Mouse (Mus musculus): ENCODE measurements around the gene Sorcs3. TPM values are rescaled to one million over a fixed set of nuclear protein-coding genes. Genes with fewer than 3 reads are reported as not detected.

Sorcs3 gene
- polyA plus RNA-seq, 1 experiment from 2014 or later: 1.4 TPM

DNA sequence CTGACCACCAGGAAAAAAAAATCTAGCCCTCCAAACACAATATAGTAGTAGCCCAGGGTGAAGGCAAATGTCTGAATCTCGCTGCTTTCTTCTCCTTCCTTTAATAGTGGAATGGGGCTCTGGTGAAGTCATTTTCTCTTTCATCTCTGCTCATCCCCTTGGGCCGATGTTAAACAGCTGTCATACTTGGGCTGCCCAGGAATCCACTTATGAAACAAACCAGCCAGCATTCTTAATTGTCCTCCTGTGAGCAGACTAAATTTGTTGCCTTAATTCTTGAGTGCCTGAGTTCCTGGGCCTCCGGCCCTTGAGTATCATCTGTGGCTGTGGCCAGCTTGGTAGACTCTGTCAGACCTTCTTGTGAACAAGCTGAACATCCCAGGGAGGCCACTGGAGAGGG lies 95.5 kb downstream of the Sorcs3 start:
- no peaks in the 10 kb centered on the region for H3K36me3 ChIP-seq (ENCODE audit: control insufficient read depth, insufficient read depth, low read length)
- no peaks in the 10 kb centered on the region for H3K4me1 ChIP-seq (ENCODE audit: control insufficient read depth, insufficient read depth, low read length)
- ATAC-seq (ENCODE audit: low read depth): no peak
- H3K4me2 ChIP-seq (ENCODE audit: low read depth, low read length): no peak overlapping the region
- no peaks in the 10 kb centered on the region for H3K9me3 ChIP-seq (ENCODE audit: control insufficient read depth, low read length)
- no peak overlapping the region for H3K9ac ChIP-seq (ENCODE audit: low read depth, low read length)
- no peak overlapping the region for H3K4me3 ChIP-seq (ENCODE audit: low read depth, low read length)
- H3K27me3 ChIP-seq (replicated peaks; ENCODE audit: control insufficient read depth, insufficient read depth, low read length): no peaks in the 10 kb centered on the region
- no peak overlapping the region for H3K27ac ChIP-seq (replicated peaks; ENCODE audit: low read depth, low read length)
- peak; percentile 7 for DNase-seq (ENCODE audit: low spot score)
- WGBS: 31% methylated on average over 3 of the region's 3 CpGs

DNA sequence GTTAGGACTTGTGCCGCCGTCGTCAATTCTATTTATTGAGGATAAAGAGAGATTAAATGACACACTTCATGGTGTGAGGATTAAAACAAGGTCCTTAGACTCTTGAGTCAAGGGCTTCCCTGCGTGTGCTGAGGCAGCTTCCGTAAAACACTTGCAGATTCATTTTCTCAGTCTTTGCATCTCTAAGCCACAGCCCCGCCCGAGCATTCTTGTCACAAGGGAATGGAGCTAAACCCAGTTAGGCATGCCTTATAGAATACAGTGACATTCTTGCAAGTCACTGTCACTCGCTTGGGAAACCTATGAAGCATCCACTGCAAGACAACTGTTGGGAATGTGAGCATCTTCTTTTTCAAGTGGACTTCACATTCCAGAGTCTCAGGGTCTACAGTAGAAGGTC lies 102.5 kb downstream of the Sorcs3 start:
- H3K4me1 ChIP-seq (ENCODE audit: control insufficient read depth, insufficient read depth, low read length): no peaks in the 10 kb centered on the region
- H3K9ac ChIP-seq (ENCODE audit: low read depth, low read length): no peak overlapping the region
- no peaks in the 10 kb centered on the region for H3K36me3 ChIP-seq (ENCODE audit: control insufficient read depth, insufficient read depth, low read length)
- H3K4me2 ChIP-seq (ENCODE audit: low read depth, low read length): no peak overlapping the region
- no peak overlapping the region for H3K27ac ChIP-seq (replicated peaks; ENCODE audit: low read depth, low read length)
- WGBS: 71% methylated on average over 8 of the region's 8 CpGs
- ATAC-seq (ENCODE audit: low read depth) (no peak), DNase-seq (ENCODE audit: low spot score) (no peak)
- H3K4me3 ChIP-seq (ENCODE audit: low read depth, low read length): no peak overlapping the region
- no peaks in the 10 kb centered on the region for H3K9me3 ChIP-seq (ENCODE audit: control insufficient read depth, low read length)
- no peaks in the 10 kb centered on the region for H3K27me3 ChIP-seq (replicated peaks; ENCODE audit: control insufficient read depth, insufficient read depth, low read length)

DNA sequence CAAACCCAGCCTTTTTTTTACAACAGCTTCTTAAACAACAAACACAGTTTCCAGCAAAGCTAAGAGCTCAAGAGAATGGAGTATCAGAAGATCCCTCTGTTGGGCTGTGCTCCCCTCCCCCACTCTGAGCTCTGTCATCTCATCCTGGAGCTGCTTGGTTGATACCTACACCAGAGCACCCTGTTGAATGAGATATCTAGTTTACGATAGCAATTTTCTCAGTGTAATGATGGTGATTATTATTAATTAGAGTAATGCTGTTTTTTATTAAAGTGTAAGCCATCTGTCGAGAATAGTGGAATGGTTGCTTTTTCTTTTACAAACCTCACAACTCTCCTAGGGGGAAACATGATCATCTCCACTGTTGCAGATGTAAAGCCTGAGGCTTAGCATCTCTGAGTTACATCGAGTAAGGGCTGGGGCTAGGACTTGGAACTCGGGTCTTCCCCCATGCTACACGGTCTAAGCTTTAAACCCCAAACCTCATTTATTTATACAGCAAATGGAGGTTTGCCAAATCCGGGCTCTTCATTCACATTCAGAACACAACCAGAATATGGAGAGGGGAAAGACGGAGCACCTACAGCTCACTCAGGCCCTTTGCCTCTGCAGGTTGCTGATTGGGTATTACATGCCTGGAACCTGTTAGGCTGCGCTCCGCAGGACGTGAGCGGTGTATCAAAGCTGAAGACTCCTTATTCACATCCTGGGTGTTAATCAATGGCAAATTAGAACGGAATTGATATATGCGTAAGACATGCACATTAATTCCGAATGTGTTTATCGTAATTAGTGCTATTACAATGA lies 103.9 kb downstream of the Sorcs3 start:
- WGBS: 63% methylated on average over 15 of the region's 15 CpGs
- Histone ChIP-seq H3K4me1 (ENCODE audit: control insufficient read depth, insufficient read depth, low read length) (no peaks in the 10 kb centered on the region), H3K27ac (replicated peaks; ENCODE audit: low read depth, low read length) (no peak overlapping the region), H3K4me2 (ENCODE audit: low read depth, low read length) (no peak overlapping the region), H3K9ac (ENCODE audit: low read depth, low read length) (no peak overlapping the region), H3K9me3 (ENCODE audit: control insufficient read depth, low read length) (no peaks in the 10 kb centered on the region), H3K27me3 (replicated peaks; ENCODE audit: control insufficient read depth, insufficient read depth, low read length) (no peaks in the 10 kb centered on the region), H3K4me3 (ENCODE audit: low read depth, low read length) (no peak overlapping the region), H3K36me3 (ENCODE audit: control insufficient read depth, insufficient read depth, low read length) (no peaks in the 10 kb centered on the region)
- DNase-seq (ENCODE audit: low spot score) (peak; percentile 46), ATAC-seq (ENCODE audit: low read depth) (peak; percentile 30; the same call in 1 of the 2 replicates)

DNA sequence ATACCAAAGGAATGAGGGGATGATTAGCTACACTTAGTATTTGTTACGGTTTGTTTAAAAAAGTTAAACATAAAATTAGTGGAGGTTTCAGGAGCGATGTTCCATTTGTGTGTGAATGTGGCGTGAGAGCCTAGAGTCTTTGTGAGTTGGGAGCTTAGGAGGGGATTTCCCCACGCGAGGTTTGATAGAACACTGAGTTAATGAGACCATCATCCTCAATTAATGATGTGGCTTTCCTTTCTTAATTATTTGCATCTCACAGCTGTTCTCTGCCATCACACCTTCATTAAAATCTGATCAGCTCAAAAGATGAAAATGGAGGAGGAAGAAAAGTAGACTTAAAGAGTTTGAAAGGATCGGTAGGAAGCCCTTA lies 104.5 kb downstream of the Sorcs3 start:
- H3K36me3 ChIP-seq (ENCODE audit: control insufficient read depth, insufficient read depth, low read length): no peaks in the 10 kb centered on the region
- no peak overlapping the region for H3K4me2 ChIP-seq (ENCODE audit: low read depth, low read length)
- 82% methylated on average over 6 of the region's 6 CpGs for WGBS
- no peak overlapping the region for H3K9ac ChIP-seq (ENCODE audit: low read depth, low read length)
- no peak overlapping the region for H3K27ac ChIP-seq (replicated peaks; ENCODE audit: low read depth, low read length)
- no peaks in the 10 kb centered on the region for H3K4me1 ChIP-seq (ENCODE audit: control insufficient read depth, insufficient read depth, low read length)
- H3K4me3 ChIP-seq (ENCODE audit: low read depth, low read length): no peak overlapping the region
- no peak for ATAC-seq (ENCODE audit: low read depth)
- DNase-seq (ENCODE audit: low spot score): no peak
- H3K27me3 ChIP-seq (replicated peaks; ENCODE audit: control insufficient read depth, insufficient read depth, low read length): no peaks in the 10 kb centered on the region
- H3K9me3 ChIP-seq (ENCODE audit: control insufficient read depth, low read length): no peaks in the 10 kb centered on the region

DNA sequence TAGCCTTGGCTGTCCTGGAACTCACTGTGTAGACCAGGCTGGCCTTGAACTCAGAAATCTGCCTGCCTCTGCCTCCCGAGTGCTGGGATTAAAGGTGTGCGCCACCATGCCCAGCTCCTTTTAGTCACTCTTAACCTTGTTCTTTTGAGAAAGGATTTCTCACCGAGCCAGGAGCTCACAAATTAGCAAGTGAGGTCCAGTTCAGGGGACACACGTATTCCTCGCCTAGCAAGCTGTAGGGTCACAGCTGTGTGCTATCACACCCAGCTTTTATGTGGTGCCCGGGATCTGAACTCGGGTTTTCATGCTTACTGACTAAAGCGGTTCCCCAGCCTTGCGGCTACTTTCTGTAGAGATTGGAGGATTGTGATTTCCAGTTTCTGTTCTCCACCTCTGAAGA lies 108.0 kb downstream of the Sorcs3 start:
- H3K27me3 ChIP-seq (replicated peaks; ENCODE audit: control insufficient read depth, insufficient read depth, low read length): no peaks in the 10 kb centered on the region
- no peaks in the 10 kb centered on the region for H3K36me3 ChIP-seq (ENCODE audit: control insufficient read depth, insufficient read depth, low read length)
- H3K4me3 ChIP-seq (ENCODE audit: low read depth, low read length): no peak overlapping the region
- DNase-seq (ENCODE audit: low spot score) (no peak), ATAC-seq (ENCODE audit: low read depth) (no peak)
- H3K9me3 ChIP-seq (ENCODE audit: control insufficient read depth, low read length): no peaks in the 10 kb centered on the region
- no peak overlapping the region for H3K9ac ChIP-seq (ENCODE audit: low read depth, low read length)
- no peak overlapping the region for H3K4me2 ChIP-seq (ENCODE audit: low read depth, low read length)
- WGBS: 87% methylated on average over 9 of the region's 9 CpGs
- no peak overlapping the region for H3K27ac ChIP-seq (replicated peaks; ENCODE audit: low read depth, low read length)
- no peaks in the 10 kb centered on the region for H3K4me1 ChIP-seq (ENCODE audit: control insufficient read depth, insufficient read depth, low read length)

DNA sequence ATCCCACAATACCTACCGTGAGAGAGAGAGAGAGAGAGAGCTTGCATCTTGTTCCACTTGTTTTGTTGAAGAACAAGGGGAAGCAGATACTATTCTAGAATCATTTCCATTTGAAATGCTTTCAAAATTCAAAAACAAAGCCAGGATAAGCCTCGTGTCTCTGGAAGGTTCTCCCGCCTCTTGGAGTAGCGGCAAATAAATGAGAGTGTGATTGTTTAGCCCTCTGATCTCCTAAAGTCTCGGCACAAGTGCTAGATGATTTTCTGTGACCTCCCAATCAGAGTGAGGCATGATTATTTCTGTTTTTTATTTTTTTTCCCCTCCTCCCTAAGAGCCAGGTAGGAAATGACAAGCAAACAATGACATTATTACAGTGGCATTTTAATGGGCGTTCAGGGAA lies 121.3 kb downstream of the Sorcs3 start:
- Histone ChIP-seq H3K9me3 (ENCODE audit: control insufficient read depth, low read length) (no peaks in the 10 kb centered on the region), H3K27me3 (replicated peaks; ENCODE audit: control insufficient read depth, insufficient read depth, low read length) (no peaks in the 10 kb centered on the region), H3K4me3 (ENCODE audit: low read depth, low read length) (no peak overlapping the region), H3K4me2 (ENCODE audit: low read depth, low read length) (no peak overlapping the region), H3K36me3 (ENCODE audit: control insufficient read depth, insufficient read depth, low read length) (no peaks in the 10 kb centered on the region), H3K27ac (replicated peaks; ENCODE audit: low read depth, low read length) (no peak overlapping the region), H3K4me1 (ENCODE audit: control insufficient read depth, insufficient read depth, low read length) (no peaks in the 10 kb centered on the region), H3K9ac (ENCODE audit: low read depth, low read length) (no peak overlapping the region)
- WGBS: 60% methylated on average over 6 of the region's 6 CpGs
- no peak for DNase-seq (ENCODE audit: low spot score)
- no peak for ATAC-seq (ENCODE audit: low read depth)

DNA sequence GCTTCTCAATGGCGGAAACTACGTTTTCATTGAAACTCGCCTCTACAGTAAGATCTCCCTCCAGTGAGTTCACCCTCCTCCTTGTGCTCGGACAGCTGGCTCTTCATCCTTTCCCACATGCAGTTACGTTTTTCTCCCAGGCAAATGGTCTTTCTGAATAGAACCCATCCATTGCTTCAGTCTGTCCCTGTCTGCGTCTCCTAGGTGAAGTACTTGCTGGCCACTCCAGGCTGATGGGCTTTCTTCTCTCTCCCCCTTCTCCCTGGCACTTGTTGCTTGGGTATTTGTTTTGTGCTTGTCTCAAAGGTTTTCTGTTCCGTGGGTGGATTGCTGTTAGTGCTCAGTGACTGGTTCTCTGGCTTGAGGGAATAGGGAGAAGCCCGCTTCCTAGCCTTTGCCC lies 122.3 kb downstream of the Sorcs3 start:
- no peaks in the 10 kb centered on the region for H3K4me1 ChIP-seq (ENCODE audit: control insufficient read depth, insufficient read depth, low read length)
- H3K9me3 ChIP-seq (ENCODE audit: control insufficient read depth, low read length): no peaks in the 10 kb centered on the region
- no peak overlapping the region for H3K9ac ChIP-seq (ENCODE audit: low read depth, low read length)
- no peaks in the 10 kb centered on the region for H3K36me3 ChIP-seq (ENCODE audit: control insufficient read depth, insufficient read depth, low read length)
- whole genome bisulfite sequencing: 82% methylated on average over 8 of the region's 8 CpGs
- H3K4me2 ChIP-seq (ENCODE audit: low read depth, low read length): no peak overlapping the region
- H3K4me3 ChIP-seq (ENCODE audit: low read depth, low read length): no peak overlapping the region
- DNase-seq (ENCODE audit: low spot score): no peak
- ATAC-seq (ENCODE audit: low read depth): no peak
- no peaks in the 10 kb centered on the region for H3K27me3 ChIP-seq (replicated peaks; ENCODE audit: control insufficient read depth, insufficient read depth, low read length)
- no peak overlapping the region for H3K27ac ChIP-seq (replicated peaks; ENCODE audit: low read depth, low read length)

DNA sequence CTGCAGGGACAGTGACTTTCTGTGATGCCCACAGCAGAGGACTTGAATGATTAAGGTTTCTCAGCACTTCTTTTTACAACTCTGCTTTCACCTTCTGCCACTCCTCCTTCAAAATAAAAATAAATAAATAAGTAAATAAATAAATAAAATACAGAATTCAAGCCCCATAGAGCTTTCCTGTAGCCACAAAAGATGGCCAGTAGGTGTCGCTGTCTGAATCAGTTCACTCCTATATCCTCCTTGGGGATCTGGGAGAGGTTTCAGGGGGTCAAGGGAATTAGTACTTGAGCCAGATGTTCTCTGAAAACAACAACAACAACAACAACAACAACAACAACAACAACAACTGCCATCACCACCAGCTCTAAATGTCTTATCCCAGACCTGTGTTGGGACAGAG lies 125.8 kb downstream of the Sorcs3 start:
- WGBS: 7% methylated on average over 1 of the region's 1 CpGs
- Histone ChIP-seq H3K4me3 (ENCODE audit: low read depth, low read length) (no peak overlapping the region), H3K9me3 (ENCODE audit: control insufficient read depth, low read length) (no peaks in the 10 kb centered on the region), H3K4me1 (ENCODE audit: control insufficient read depth, insufficient read depth, low read length) (no peaks in the 10 kb centered on the region), H3K4me2 (ENCODE audit: low read depth, low read length) (no peak overlapping the region), H3K9ac (ENCODE audit: low read depth, low read length) (no peak overlapping the region), H3K27ac (replicated peaks; ENCODE audit: low read depth, low read length) (no peak overlapping the region), H3K36me3 (ENCODE audit: control insufficient read depth, insufficient read depth, low read length) (no peaks in the 10 kb centered on the region), H3K27me3 (replicated peaks; ENCODE audit: control insufficient read depth, insufficient read depth, low read length) (0 out of 2 replicates have a peak, but pooled peaks cover 4% of the 10 kb centered on the region)
- no peak for DNase-seq (ENCODE audit: low spot score)
- no peak for ATAC-seq (ENCODE audit: low read depth)

DNA sequence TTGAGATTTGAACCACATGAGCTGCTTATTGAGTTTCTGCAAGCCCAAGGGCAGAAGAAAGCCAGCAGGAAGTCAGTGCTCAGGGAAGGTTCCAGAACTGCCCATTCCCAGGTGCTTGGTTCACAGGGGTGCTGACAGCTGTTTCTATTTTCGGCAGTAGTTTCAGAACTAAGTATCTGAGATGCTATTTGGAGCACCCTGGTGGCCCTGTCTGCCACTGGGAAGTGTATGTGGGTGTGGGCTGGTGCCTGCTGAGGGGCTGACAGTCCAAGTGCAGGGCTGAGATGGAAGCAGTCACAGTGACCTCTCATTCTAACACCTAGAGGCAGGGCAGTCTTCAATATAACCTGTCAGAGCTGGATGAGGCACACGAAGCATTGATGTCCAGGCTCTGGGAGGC lies 127.3 kb downstream of the Sorcs3 start:
- DNase-seq (ENCODE audit: low spot score): no peak
- 62% methylated on average over 2 of the region's 2 CpGs for WGBS

More for the DNA sequence above, 127.3 kb downstream of the Sorcs3 start:
- no peak overlapping the region for H3K4me2 ChIP-seq (ENCODE audit: low read depth, low read length)
- H3K9me3 ChIP-seq (ENCODE audit: control insufficient read depth, low read length): no peaks in the 10 kb centered on the region
- H3K27ac ChIP-seq (replicated peaks; ENCODE audit: low read depth, low read length): no peak overlapping the region
- H3K27me3 ChIP-seq (replicated peaks; ENCODE audit: control insufficient read depth, insufficient read depth, low read length): 0 out of 2 replicates have a peak, but pooled peaks cover 4% of the 10 kb centered on the region
- no peaks in the 10 kb centered on the region for H3K36me3 ChIP-seq (ENCODE audit: control insufficient read depth, insufficient read depth, low read length)
- H3K4me1 ChIP-seq (ENCODE audit: control insufficient read depth, insufficient read depth, low read length): no peaks in the 10 kb centered on the region
- no peak overlapping the region for H3K4me3 ChIP-seq (ENCODE audit: low read depth, low read length)
- no peak for ATAC-seq (ENCODE audit: low read depth)
- no peak overlapping the region for H3K9ac ChIP-seq (ENCODE audit: low read depth, low read length)

Measured in embryonic facial prominence, embryonic 14.5 days (tissue).